Mouse (Mus musculus): Measurements from ENCODE around the gene Chchd2. TPM values are rescaled to one million over a fixed set of nuclear protein-coding genes. Genes with fewer than 3 reads are reported as not detected.

Gene Chchd2
- polyA plus RNA-seq, 1 experiment from 2014 or later = 897 TPM

DNA sequence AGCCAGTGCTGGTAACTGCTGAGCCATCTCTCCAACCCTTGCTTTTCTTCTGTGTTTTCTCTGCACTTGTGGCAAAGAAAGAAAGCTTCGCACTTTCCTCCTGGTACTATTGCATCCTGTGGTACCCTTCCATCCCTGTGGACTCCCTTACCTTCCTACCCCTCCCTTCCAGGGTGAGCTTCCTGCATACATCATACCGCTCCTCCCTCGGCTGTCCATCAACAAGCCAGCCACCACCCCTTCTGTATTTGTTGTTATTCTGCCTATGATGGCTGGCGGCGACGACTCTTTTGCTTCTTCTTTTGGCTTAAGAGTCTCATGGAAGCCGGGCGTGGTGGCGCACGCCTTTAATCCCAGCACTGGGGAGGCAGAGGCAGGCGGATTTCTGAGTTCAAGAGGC lies 12.2 kb downstream of the Chchd2 start:
- no peak for ATAC-seq
- H3K4me2 ChIP-seq (replicated peaks) = no peak overlapping the region
- 81% methylated on average over 11 of the region's 11 CpGs for WGBS
- no peak overlapping the region for H3K4me3 ChIP-seq (replicated peaks)
- no peaks in the 10 kb centered on the region for H3K27me3 ChIP-seq
- no peaks in the 10 kb centered on the region for H3K9me3 ChIP-seq
- no peak overlapping the region for H3K27ac ChIP-seq
- H3K9ac ChIP-seq (replicated peaks) = no peak overlapping the region
- peaks cover 3% of the 10 kb centered on the region; the same call in 1 of the 2 replicates for H3K36me3 ChIP-seq
- H3K4me1 ChIP-seq (replicated peaks) = no peaks in the 10 kb centered on the region

DNA sequence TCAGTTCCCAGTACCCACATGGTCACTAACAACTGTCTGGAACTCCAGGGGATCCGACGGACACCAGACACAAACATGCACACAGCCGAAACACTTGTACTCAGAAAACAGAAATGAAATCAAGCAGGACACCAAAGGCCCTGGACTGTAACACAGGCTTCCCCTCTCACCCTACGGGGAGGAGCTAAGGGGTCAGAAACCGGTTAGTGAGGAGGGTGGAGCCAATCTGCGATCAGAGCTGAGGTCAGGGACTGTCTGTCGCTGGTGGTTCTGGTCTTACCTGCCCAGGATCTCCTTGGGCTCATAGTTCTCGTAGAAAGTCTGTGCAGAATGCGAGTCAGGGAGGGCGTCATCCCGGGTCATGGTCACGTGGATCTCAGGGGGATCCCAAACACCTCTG lies 13.3 kb downstream of the Chchd2 start:
- WGBS = 86% methylated on average over 12 of the region's 12 CpGs
- Histone ChIP-seq H3K4me2 (replicated peaks) (no peak overlapping the region), H3K36me3 (no peaks in the 10 kb centered on the region), H3K9ac (replicated peaks) (no peak overlapping the region), H3K27ac (no peak overlapping the region), H3K4me1 (replicated peaks) (no peaks in the 10 kb centered on the region), H3K27me3 (no peaks in the 10 kb centered on the region), H3K4me3 (replicated peaks) (no peak overlapping the region), H3K9me3 (no peaks in the 10 kb centered on the region)
- no peak for ATAC-seq

DNA sequence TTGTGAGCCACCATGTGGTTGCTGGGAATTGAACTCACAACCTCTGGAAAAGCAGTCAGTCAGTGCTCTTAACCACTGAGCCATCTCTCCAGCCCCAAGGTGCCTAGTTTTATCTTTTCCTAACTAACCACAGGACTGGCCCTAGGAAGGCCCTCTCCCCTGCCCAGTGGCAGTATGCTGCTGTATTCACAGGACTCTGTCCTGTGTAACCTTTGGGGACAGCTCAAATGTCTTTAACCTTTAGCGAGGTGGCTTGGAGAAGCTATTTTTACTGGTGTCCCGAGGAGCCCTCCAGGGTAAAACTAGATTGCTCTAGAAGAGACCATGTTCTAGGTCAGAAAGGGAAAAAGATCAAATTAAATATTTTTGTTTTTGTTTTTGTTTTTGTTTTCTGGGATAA lies 16.0 kb downstream of the Chchd2 start:
- H3K36me3 ChIP-seq = no peaks in the 10 kb centered on the region

DNA sequence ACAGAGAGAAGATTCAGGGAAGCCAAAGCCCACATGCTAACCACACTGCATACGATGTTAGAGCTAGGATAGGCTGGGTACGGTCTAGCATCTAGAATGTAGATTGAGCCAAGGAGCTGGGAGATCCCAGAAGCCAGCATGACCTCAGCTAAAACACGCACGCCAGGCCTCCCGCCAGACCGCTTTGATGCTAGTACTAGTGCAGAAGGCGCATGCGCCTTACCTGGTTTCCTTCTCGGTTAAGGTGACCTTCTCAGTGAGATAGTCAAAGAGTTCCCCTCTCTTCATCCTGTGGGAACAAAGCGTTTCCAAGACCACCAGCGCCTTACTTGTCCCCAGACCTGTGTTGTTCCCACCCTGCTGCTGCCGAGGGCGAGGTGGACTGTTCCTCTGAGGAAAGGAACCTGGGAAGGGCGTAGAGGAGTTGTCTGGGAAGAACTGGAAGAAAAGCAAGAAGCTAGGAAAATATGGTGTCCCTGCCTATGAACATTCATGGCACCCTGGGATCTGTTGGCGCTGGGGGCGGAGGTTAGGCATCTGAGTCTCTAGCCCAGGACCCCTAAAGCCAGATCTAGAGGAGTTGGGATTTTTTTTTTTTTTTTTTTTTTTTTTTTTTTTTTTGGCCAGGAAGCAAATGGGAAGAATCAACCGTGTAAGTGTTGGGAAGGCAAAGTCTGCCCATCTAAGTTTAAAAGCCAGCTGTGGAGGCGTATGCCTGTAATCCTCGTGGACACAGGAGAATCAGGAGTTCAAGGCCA lies 17.9 kb downstream of the Chchd2 start:
- no peaks in the 10 kb centered on the region for H3K27me3 ChIP-seq
- H3K36me3 ChIP-seq = no peaks in the 10 kb centered on the region
- no peak overlapping the region for H3K4me3 ChIP-seq (replicated peaks)
- no peak for ATAC-seq
- no peaks in the 10 kb centered on the region for H3K9me3 ChIP-seq
- no peak overlapping the region for H3K9ac ChIP-seq (replicated peaks)
- no peak overlapping the region for H3K27ac ChIP-seq
- no peak overlapping the region for H3K4me2 ChIP-seq (replicated peaks)
- 91% methylated on average over 19 of the region's 19 CpGs for WGBS
- 0 out of 2 replicates have a peak, but pooled peaks cover under 1% of the 10 kb centered on the region for H3K4me1 ChIP-seq (replicated peaks)

More for the DNA sequence above, 16.0 kb downstream of the Chchd2 start:
- Histone ChIP-seq H3K4me3 (replicated peaks) (no peak overlapping the region), H3K4me1 (replicated peaks) (no peaks in the 10 kb centered on the region), H3K9me3 (no peaks in the 10 kb centered on the region), H3K27me3 (no peaks in the 10 kb centered on the region), H3K9ac (replicated peaks) (no peak overlapping the region), H3K4me2 (replicated peaks) (no peak overlapping the region), H3K27ac (no peak overlapping the region)
- 78% methylated on average over 2 of the region's 2 CpGs for WGBS
- ATAC-seq = no peak

DNA sequence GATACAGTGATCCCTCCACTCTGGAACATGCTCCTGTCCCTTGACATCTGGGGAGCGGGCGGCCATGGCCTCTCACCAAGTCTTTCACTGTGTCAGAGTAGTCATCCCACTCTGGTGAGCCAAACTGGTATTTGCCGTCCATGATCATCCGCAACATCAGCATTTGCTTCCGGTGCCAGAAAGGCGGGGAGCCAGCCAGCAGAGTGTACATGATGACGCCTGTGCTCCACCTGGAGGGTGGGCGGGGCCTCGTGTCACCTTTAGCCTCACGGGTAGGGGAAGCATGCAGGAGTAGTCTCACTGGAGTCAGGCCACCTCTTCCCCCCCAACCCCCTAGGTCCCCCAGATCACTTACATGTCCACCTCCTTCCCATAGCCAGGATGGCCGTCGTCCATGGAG lies 21.4 kb downstream of the Chchd2 start:
- no peak overlapping the region for H3K4me2 ChIP-seq (replicated peaks)
- no peaks in the 10 kb centered on the region for H3K9me3 ChIP-seq
- WGBS = 91% methylated on average over 12 of the region's 12 CpGs
- H3K9ac ChIP-seq (replicated peaks) = no peak overlapping the region
- H3K4me1 ChIP-seq (replicated peaks) = peaks cover 4% of the 10 kb centered on the region; the same call in 1 of the 2 replicates
- H3K4me3 ChIP-seq (replicated peaks) = no peak overlapping the region
- H3K27ac ChIP-seq = no peak overlapping the region
- 0 out of 2 replicates have a peak, but pooled peaks cover 4% of the 10 kb centered on the region for H3K27me3 ChIP-seq
- ATAC-seq = no peak
- peaks cover 22% of the 10 kb centered on the region for H3K36me3 ChIP-seq

DNA sequence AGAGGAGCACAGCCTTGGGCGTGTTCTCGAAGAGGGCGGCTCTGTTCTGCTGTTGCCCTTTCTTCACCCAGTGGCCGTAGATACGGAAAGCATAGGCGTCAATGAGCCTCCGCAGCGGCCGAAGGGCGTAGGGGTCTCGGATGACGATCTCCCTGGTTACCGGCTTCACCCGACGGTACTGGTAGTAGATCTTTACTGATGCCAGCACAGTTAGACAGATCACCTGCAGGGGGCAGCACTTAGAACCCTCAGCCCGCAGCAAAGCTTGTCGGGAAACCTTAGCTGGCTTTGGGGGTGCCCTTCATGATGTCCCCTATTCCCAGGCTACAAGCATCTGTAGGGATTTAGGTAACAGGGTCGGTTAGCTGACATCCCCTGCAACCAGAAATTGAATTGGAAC lies 22.8 kb downstream of the Chchd2 start:
- H3K36me3 ChIP-seq = peaks cover 36% of the 10 kb centered on the region
- H3K9ac ChIP-seq (replicated peaks) = no peak overlapping the region
- 13% methylated on average over 18 of the region's 18 CpGs for WGBS
- ATAC-seq = no peak
- H3K4me2 ChIP-seq (replicated peaks) = no peak overlapping the region
- no peak overlapping the region for H3K27ac ChIP-seq
- H3K9me3 ChIP-seq = no peaks in the 10 kb centered on the region
- H3K4me3 ChIP-seq (replicated peaks) = no peak overlapping the region
- peaks cover 4% of the 10 kb centered on the region; the same call in 1 of the 2 replicates for H3K4me1 ChIP-seq (replicated peaks)
- 0 out of 2 replicates have a peak, but pooled peaks cover 4% of the 10 kb centered on the region for H3K27me3 ChIP-seq

DNA sequence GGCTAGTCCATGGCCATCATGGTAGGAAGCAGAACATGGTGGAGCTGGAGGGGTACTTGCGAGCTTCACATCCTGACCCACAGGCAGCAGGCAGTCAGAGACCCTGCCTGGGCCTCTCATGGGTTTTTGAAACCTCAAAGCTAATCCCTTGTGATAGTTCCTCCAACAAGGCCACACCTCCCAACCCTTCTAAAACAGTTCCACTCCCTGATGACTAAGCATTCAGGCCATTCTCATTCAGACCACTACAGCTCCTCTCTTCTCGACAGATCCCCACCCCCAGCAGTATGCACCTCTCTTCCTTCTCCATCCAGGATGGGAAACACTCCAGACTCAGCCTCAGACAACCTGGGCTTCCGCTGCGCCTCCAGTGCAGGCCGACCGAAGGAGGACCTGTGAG lies 24.9 kb downstream of the Chchd2 start:
- WGBS = 98% methylated on average over 6 of the region's 6 CpGs

DNA sequence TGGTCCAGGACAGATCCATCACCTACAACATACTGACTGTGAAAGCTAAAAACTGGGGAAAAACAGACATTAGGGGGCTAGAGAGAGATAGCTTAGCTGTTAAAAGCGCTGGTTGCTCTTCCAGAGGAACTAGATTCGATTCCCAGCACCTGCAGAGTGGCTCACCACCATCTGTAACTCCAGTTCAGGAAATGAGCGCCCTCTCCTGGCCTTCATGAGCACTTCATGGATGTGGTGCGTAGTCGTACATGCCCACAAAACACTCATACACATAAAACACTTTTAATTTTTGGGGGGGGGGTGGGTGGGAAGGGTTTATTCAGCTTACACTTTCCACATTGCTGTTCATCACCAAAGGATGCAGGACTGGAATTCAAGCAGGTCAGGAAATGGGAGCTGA lies 30.9 kb downstream of the Chchd2 start:
- no peak for ATAC-seq
- Histone ChIP-seq H3K36me3 (peaks cover 71% of the 10 kb centered on the region), H3K4me3 (replicated peaks) (no peak overlapping the region), H3K9ac (replicated peaks) (no peak overlapping the region), H3K27me3 (no peaks in the 10 kb centered on the region), H3K9me3 (no peaks in the 10 kb centered on the region), H3K27ac (no peak overlapping the region), H3K4me1 (replicated peaks) (no peaks in the 10 kb centered on the region), H3K4me2 (replicated peaks) (no peak overlapping the region)
- WGBS = 76% methylated on average over 5 of the region's 5 CpGs

More for the DNA sequence above, 24.9 kb downstream of the Chchd2 start:
- Histone ChIP-seq H3K9ac (replicated peaks) (no peak overlapping the region), H3K4me2 (replicated peaks) (no peak overlapping the region), H3K4me1 (replicated peaks) (peaks cover 4% of the 10 kb centered on the region; the same call in 1 of the 2 replicates), H3K27ac (no peak overlapping the region), H3K9me3 (no peaks in the 10 kb centered on the region), H3K4me3 (replicated peaks) (no peak overlapping the region), H3K27me3 (0 out of 2 replicates have a peak, but pooled peaks cover 4% of the 10 kb centered on the region), H3K36me3 (peaks cover 55% of the 10 kb centered on the region)
- ATAC-seq = no peak

DNA sequence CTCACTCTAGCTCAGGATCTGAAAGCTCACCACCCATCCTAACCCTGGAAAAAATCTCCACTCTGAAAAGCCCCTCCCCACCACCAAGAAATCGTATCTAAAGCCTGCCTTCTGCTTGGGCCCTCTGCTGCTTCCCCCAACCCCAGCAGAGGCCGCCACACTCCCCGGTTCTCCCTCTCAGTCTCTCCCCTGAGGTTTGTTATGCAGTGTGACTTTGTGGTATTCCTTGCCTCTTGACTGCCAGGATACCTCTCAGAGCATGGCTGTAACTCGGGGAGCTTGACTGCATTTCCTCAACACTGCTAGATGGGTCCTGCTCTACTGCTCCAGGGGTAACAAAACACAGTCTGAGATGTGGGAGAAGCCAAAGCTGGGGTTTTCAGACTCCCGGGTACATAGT lies 32.1 kb downstream of the Chchd2 start:
- no peak for ATAC-seq
- H3K4me2 ChIP-seq (replicated peaks) = no peak overlapping the region
- H3K4me1 ChIP-seq (replicated peaks) = no peaks in the 10 kb centered on the region
- H3K27me3 ChIP-seq = no peaks in the 10 kb centered on the region
- H3K9ac ChIP-seq (replicated peaks) = no peak overlapping the region
- no peak overlapping the region for H3K4me3 ChIP-seq (replicated peaks)
- no peak overlapping the region for H3K27ac ChIP-seq
- H3K9me3 ChIP-seq = no peaks in the 10 kb centered on the region
- WGBS = 44% methylated on average over 5 of the region's 5 CpGs
- H3K36me3 ChIP-seq = peaks cover 59% of the 10 kb centered on the region

DNA sequence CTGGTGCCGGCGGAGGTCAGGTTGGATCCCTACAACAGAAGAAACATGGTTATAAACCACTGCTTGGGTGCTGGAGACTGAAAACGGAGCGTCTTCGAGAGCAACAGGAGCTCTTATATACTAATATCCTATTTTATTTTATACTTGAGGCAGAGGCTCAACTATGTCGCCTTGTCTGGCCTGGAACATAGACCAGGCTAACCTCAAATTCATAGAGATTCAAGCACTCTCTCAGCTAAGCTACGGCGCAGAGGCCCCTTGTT lies 39.8 kb downstream of the Chchd2 start:
- WGBS = 67% methylated on average over 8 of the region's 8 CpGs
- Histone ChIP-seq H3K9ac (replicated peaks) (peak overlapping the region; percentile 80), H3K27ac (no peak overlapping the region), H3K4me1 (replicated peaks) (peaks cover 18% of the 10 kb centered on the region), H3K36me3 (peaks cover 24% of the 10 kb centered on the region), H3K27me3 (no peaks in the 10 kb centered on the region), H3K4me3 (replicated peaks) (peak overlapping the region; percentile 75), H3K9me3 (no peaks in the 10 kb centered on the region), H3K4me2 (replicated peaks) (peak overlapping the region; percentile 73)
- no peak for ATAC-seq

DNA sequence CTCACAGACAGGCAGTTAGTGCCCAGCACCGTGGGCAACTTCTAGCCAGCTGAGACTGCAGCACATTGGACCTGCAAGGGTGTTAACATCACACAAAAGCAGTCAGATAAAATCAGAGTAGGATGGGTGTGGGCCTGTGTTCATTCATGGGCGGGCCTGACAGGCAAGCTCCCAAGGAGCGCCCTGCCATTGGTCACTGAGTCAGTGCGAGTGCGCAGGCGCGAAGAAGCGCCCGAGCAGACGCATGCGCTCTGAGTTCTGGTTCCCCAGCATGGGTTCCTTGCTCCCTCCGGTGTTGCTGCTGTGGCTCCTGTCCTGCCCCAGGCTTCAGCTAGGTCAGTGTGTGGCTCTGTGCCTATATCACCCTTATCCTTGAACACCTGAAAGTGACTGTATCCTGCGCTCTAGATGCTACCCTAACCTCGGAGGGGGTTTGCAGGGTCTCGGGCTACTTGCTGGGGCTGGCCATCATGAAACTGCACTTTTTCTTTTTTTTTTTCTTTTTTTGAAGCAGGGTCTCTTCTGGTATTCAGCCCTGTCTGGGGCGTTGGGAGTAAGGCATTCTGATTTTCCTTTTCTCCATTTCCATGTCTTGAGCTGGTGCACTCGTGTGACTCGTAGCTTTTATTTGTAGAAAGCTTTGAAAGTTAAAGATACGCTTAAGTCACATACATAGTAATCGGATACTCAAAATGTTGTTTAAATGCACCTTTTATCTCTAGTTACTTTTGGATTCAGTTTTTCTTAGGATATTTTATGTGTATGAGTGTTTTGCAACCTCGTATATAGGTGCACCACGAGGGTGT lies 40.3 kb downstream of the Chchd2 start, which contains the start of gene Sumf2:
Sumf2 (plus strand) TSS at position 235 of the 806 bp plus-strand sequence.
- Histone ChIP-seq H3K36me3 (peaks cover 24% of the 10 kb centered on the region), H3K9me3 (no peaks in the 10 kb centered on the region), H3K4me2 (replicated peaks) (peak within 1 kb of the TSS; percentile 73), H3K27me3 (no peaks in the 10 kb centered on the region), H3K9ac (replicated peaks) (peak within 1 kb of the TSS; percentile 80), H3K27ac (peak within 1 kb of the TSS; percentile 85), H3K4me3 (replicated peaks) (peak within 1 kb of the TSS; percentile 75), H3K4me1 (replicated peaks) (peaks cover 18% of the 10 kb centered on the region)
- 14% methylated on average over 22 of the region's 22 CpGs for WGBS
- peak; percentile 99 for ATAC-seq

DNA sequence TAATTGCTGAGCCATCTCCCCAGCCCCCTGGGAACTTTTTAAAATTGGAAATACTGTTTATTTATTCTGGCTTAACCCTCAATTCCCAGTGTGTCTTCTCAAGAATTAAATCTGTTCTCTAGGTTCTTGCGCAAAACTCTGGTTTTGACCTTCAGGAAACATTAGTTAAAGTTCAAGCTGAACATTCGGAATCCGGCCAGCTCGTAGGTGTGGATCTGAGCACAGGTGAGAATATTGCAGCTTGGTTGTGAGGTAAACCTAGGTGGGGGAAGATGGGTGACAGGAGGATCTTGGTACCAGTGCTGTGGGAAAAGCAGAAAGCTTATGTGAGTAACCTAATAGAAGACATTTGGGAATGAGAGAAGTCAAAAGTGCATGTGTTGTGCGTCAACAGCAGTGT lies 42.4 kb downstream of the Chchd2 start:
- ATAC-seq = no peak
- no peak overlapping the region for H3K4me3 ChIP-seq (replicated peaks)
- peaks cover 24% of the 10 kb centered on the region for H3K36me3 ChIP-seq
- H3K27me3 ChIP-seq = no peaks in the 10 kb centered on the region
- peaks cover 18% of the 10 kb centered on the region for H3K4me1 ChIP-seq (replicated peaks)
- no peaks in the 10 kb centered on the region for H3K9me3 ChIP-seq
- no peak overlapping the region for H3K27ac ChIP-seq
- H3K4me2 ChIP-seq (replicated peaks) = no peak overlapping the region
- H3K9ac ChIP-seq (replicated peaks) = no peak overlapping the region
- 97% methylated on average over 5 of the region's 5 CpGs for WGBS

Data from midbrain, embryonic 13.5 days (tissue).